Mouse (Mus musculus) embryonic facial prominence, embryonic 15.5 days (tissue): ENCODE data around the gene Cldnd2. TPM values are rescaled to one million over a fixed set of nuclear protein-coding genes. Genes with fewer than 3 reads are reported as not detected.

Experiments used
- ATAC-seq: fragments of 200-750 bp; cut with Nextera tagmentation; 2 replicates; pipeline ENCODE4 v1.8.0; 2017; ENCODE audit warnings: low read depth, moderate TSS enrichment; ENCODE audit not compliant: insufficient number of reproducible peaks, low FRiP score, low TSS enrichment
- H3K27ac ChIP-seq: fragments of 300-500 bp; sonication (generic); replicated peaks from 2 replicates; pipeline ENCODE4 v1.5.1; 2015; ENCODE audit warnings: mild to moderate bottlenecking, inconsistent platforms
- H3K27me3 ChIP-seq: fragments of 300-500 bp; sonication (generic); 2 replicates; pipeline ENCODE4 v1.6.1; 2015; ENCODE audit warnings: inconsistent platforms
- H3K36me3 ChIP-seq: fragments of 300-500 bp; sonication (generic); 2 replicates; pipeline ENCODE4 v1.6.1; 2015; ENCODE audit warnings: mild to moderate bottlenecking, inconsistent platforms
- H3K4me1 ChIP-seq: fragments of 300-500 bp; sonication (generic); 2 replicates; pipeline ENCODE4 v1.6.1; 2015; ENCODE audit warnings: inconsistent platforms
- H3K4me2 ChIP-seq: fragments of 300-500 bp; sonication (generic); replicated peaks from 2 replicates; pipeline ENCODE4 v1.6.1; 2015; ENCODE audit warnings: mild to moderate bottlenecking, inconsistent platforms
- H3K4me3 ChIP-seq: fragments of 300-500 bp; sonication (generic); replicated peaks from 2 replicates; pipeline ENCODE4 v1.5.1; 2015; ENCODE audit warnings: mild to moderate bottlenecking, inconsistent platforms
- H3K9ac ChIP-seq: fragments of 300-500 bp; sonication (generic); 2 replicates; pipeline ENCODE4 v1.6.1; 2015; ENCODE audit warnings: inconsistent platforms
- H3K9me3 ChIP-seq: fragments of 300-500 bp; sonication (generic); replicated peaks from 2 replicates; pipeline ENCODE4 v1.6.1; 2016; ENCODE audit warnings: inconsistent platforms
- WGBS: fragments of 180-500 bp; shearing (Covaris S2); methylation state at CpG from one replicate; pipeline ENCODE4 v1.1.7; 2015; 5-methylcytosine and 5-hydroxymethylcytosine counted together
- polyA plus RNA-seq: library from polyadenylated mRNA; unstranded; fragments of >200 nt; fragmentation: Nextera tagmentation; extraction: Ambion mirVana; gene quantifications from 2 replicates; pipeline ENCODE4 v1.2.1, GENCODE M21; 2015

The Cldnd2 gene
- polyA plus RNA-seq, 1 experiment from 2014 or later = not detected

DNA sequence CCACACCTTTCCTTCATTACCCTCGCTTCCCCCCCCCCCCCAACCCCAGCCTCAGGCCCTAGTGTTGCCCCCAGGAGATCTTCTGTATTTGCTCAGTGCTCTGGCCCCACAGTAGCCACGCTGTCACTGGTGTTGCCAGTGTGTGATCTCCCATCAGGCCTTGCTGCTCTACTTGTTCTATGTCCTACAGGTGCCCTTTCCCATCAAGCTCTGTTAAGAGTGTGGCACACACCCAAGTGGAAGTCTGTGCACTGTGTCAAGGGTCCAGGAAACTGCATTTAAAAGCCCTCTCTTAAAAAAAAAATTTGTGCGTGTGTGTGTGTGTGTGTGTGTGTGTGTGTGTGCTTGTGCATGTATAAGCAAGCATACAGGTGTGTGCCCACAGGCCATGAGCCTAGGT is 7.7 kb downstream of the Cldnd2 start:
- no peak for ATAC-seq
- H3K4me3 ChIP-seq = no peak overlapping the region
- H3K4me1 ChIP-seq = peaks cover 10% of the 10 kb centered on the region
- H3K4me2 ChIP-seq = no peak overlapping the region
- no peaks in the 10 kb centered on the region for H3K27me3 ChIP-seq
- no peak overlapping the region for H3K27ac ChIP-seq
- no peaks in the 10 kb centered on the region for H3K9me3 ChIP-seq
- H3K9ac ChIP-seq = no peak overlapping the region
- WGBS = 90% methylated on average over 2 of the region's 3 CpGs
- H3K36me3 ChIP-seq = peaks cover 16% of the 10 kb centered on the region; the same call in 1 of the 2 replicates

DNA sequence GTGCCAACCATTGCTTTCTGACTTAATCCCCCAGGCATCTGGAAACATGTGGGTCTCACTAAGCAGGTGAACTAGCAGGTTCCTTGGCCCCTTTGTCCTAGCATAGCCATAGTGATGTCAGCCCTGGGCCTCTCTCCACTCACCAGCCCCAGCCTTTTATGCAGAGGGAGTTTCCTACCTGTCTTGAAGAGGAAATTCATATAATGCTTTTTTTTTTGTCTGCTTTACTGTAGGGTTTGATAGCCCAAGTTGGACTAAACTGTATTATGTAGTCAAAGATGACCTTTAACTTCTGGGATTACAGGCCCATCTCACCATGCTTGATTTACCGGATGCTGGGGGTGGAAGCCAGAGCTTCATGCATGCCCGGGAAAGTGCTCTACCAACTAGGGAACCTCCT is 9.2 kb downstream of the Cldnd2 start:
- Histone ChIP-seq H3K4me1 (peaks cover 4% of the 10 kb centered on the region), H3K36me3 (peaks cover 31% of the 10 kb centered on the region), H3K27ac (no peak overlapping the region), H3K9ac (no peak overlapping the region), H3K4me3 (no peak overlapping the region), H3K27me3 (no peaks in the 10 kb centered on the region), H3K4me2 (no peak overlapping the region), H3K9me3 (no peaks in the 10 kb centered on the region)
- no peak for ATAC-seq
- WGBS = 89% methylated on average over 2 of the region's 2 CpGs

DNA sequence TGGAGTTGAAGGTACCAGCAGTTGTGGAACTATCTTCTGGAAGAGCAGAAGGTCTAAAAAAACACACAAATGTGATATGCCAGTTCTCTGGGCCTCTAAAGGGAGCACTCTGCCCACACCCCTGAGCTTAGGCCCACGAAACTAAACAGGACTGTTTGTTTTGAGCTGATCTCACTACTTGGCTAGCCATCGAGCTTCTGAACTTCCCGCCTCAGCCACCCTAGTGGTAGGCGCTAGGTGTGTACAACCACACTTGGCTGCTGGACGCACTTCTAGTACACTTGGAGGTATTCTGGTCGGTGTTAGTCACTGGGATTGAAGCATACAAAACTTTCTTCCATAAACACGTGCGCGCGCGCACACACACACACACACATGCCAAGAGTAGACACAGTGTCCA is 11.1 kb downstream of the Cldnd2 start:
- 96% methylated on average over 11 of the region's 11 CpGs for WGBS
- H3K4me3 ChIP-seq = no peak overlapping the region
- no peak for ATAC-seq

DNA sequence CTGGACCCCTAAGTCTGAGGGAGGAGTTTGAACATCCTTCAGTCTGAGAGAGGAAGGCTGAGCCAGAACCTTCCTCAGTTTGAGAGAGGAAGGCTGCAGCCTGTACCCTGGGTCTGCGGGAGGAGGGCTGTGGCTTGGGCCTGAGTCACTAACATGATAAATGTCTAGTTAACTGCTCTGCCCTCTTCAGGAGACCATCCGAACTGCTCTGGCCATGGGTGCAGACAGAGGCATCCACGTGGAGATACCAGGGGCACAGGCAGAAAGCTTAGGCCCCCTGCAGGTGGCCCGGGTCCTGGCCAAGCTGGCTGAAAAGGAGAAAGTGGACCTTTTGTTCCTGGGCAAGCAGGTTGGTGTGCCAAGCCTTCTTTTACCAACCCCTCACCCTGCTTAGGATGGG is 12.0 kb downstream of the Cldnd2 start:
- Histone ChIP-seq H3K4me1 (no peaks in the 10 kb centered on the region), H3K4me3 (no peak overlapping the region), H3K9ac (no peak overlapping the region), H3K4me2 (no peak overlapping the region), H3K36me3 (peaks cover 58% of the 10 kb centered on the region), H3K9me3 (no peaks in the 10 kb centered on the region), H3K27ac (no peak overlapping the region), H3K27me3 (no peaks in the 10 kb centered on the region)
- 46% methylated on average over 4 of the region's 4 CpGs for WGBS
- no peak for ATAC-seq

More for the DNA sequence above, 11.1 kb downstream of the Cldnd2 start:
- H3K36me3 ChIP-seq = peaks cover 50% of the 10 kb centered on the region
- H3K27me3 ChIP-seq = no peaks in the 10 kb centered on the region
- no peak overlapping the region for H3K9ac ChIP-seq
- H3K9me3 ChIP-seq = no peaks in the 10 kb centered on the region
- no peaks in the 10 kb centered on the region for H3K4me1 ChIP-seq
- H3K4me2 ChIP-seq = no peak overlapping the region
- no peak overlapping the region for H3K27ac ChIP-seq

DNA sequence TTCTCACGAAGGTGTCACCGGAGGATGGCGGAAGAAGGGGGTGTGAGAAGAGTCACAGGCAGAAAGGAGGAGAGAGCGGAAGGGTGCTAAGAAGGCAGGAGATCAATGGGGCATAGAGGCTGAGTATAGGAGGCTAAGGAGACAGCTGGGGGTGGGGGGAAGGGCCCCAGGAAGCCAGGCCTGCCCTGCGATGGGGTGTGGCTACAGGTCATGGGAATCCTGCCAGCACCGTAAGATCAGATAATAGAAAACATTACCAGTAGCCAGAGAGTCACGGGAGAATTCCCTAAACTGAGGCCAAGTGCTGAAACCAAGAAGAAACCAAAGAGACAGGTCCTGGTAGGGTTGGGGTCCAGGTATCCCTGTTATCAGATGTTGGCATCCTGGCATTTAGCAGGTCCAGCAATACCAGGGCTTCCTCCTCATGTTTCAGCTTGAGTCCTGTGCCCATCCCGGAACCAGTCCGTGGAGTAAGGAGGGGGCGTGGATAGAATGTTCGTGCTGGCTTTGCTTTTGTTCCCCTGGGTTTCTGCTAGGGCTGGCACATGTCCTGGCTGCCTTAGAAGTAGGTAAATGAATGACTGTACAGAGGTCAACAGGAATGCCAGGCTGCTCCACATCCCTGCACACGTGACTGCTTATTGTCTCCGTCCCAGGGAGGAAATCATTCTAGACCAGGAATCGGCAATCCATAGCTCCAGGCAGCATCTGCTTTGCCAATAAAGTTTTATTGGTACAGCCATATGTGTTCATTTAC is 13.2 kb downstream of the Cldnd2 start:
- no peaks in the 10 kb centered on the region for H3K4me1 ChIP-seq
- no peak overlapping the region for H3K4me3 ChIP-seq
- H3K9me3 ChIP-seq = no peaks in the 10 kb centered on the region
- H3K4me2 ChIP-seq = no peak overlapping the region
- H3K27me3 ChIP-seq = no peaks in the 10 kb centered on the region
- H3K9ac ChIP-seq = no peak overlapping the region
- H3K36me3 ChIP-seq = peaks cover 60% of the 10 kb centered on the region
- 75% methylated on average over 14 of the region's 14 CpGs for WGBS
- no peak for ATAC-seq
- H3K27ac ChIP-seq = no peak overlapping the region

DNA sequence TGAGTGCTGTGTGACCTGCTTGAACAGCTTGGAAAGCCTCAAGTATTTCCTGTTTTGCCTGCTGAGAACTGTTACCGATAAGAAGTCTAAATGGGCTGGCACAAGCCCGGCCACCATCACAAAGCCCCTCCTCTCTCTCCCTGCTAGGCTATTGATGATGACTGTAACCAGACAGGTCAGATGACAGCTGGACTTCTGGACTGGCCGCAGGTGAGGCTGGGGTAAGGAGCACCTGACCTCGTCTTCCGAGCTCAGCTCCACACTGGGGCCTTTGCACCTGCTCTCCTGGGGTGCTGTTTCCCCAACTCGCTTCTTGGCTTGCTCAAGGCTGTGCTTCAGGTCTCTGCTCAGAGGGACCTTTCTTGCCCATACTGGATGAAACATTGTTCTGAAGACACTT is 13.8 kb downstream of the Cldnd2 start:
- Histone ChIP-seq H3K9me3 (no peaks in the 10 kb centered on the region), H3K4me3 (no peak overlapping the region), H3K27me3 (no peaks in the 10 kb centered on the region), H3K9ac (no peak overlapping the region), H3K4me1 (no peaks in the 10 kb centered on the region), H3K36me3 (peaks cover 60% of the 10 kb centered on the region), H3K27ac (no peak overlapping the region), H3K4me2 (no peak overlapping the region)
- WGBS = 86% methylated on average over 6 of the region's 6 CpGs
- no peak for ATAC-seq

DNA sequence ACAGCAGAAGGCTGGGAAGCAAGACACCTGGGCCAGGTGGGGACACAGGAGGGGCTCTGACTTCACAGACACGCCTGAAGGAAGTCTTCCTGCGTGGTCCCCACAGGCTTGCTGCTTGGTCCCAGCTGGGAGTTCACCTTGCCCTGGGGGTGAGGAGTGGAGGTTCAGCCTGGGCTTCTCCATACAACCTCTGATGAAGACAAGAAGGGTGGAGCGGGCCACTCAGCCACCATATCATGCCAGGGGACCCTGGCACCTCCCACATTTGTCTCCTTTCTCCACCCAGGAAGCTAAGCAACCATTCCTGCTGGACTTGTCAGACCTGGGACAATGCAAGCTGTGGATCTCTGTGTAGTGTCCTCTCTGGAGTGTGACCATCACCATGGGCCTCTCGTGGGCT is 22.3 kb downstream of the Cldnd2 start, which contains the start of gene Vsig10l:
Vsig10l (plus strand) TSS at position 301 of the 400 bp plus-strand sequence.
- Histone ChIP-seq H3K27ac (no peak within 1 kb of the TSS), H3K9ac (no peak within 1 kb of the TSS), H3K4me2 (no peak within 1 kb of the TSS), H3K4me3 (no peak within 1 kb of the TSS; the same call in 1 of the 2 replicates), H3K27me3 (0 out of 2 replicates have a peak, but pooled peaks cover 9% of the 10 kb centered on the region), H3K9me3 (no peaks in the 10 kb centered on the region), H3K36me3 (no peaks in the 10 kb centered on the region), H3K4me1 (peaks cover 14% of the 10 kb centered on the region)
- 67% methylated on average over 4 of the region's 4 CpGs for WGBS
- ATAC-seq = no peak

DNA sequence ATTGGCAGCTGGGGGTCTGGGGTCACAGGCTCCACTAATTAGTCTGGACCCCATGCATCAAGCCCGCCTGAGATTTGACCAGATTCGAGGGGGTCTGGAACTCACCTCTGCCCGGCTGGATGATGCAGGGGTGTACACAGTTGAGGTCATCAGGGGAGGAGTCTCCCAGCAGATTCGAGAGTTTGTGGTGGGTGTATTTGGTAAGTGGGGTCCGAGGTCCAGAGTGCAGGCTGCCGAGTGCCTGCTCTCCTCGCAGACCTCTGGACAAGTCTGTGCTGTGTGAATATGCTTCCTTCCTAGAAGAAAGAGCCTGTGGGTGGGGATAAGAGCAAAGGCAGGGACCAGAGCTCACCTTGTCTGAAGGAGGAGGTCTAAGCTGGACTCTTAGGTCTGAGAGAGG is 23.4 kb downstream of the Cldnd2 start:
- no peak for ATAC-seq

DNA sequence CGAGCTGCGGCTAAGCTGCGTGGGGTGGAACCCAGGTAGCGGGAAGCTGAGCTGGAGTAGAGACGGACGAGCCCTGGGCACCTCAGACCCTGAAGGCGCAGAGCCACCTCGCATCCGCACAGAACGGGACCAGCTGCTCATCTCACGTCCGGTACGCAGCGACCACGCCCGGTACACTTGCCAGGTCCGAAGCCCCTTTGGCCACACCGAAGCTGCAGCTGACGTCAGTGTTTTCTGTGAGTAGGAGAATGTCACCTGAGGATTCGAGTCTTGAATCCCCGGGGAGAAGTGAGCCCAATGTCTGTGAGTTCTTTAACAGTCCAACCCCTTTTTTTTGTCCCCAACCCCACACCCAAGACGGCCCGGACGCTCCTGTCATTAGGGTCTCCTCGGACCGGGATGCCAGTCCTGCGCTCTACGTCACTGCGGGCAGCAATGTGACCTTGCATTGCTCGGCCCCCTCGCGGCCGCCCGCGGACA is 24.3 kb downstream of the Cldnd2 start:
- WGBS = 6% methylated on average over 35 of the region's 35 CpGs
- Histone ChIP-seq H3K4me3 (peak overlapping the region; percentile 54), H3K9ac (peak overlapping the region; percentile 35), H3K4me2 (peak overlapping the region; percentile 97), H3K9me3 (no peaks in the 10 kb centered on the region), H3K36me3 (no peaks in the 10 kb centered on the region), H3K27ac (no peak overlapping the region), H3K4me1 (peaks cover 14% of the 10 kb centered on the region), H3K27me3 (0 out of 2 replicates have a peak, but pooled peaks cover 9% of the 10 kb centered on the region)
- no peak for ATAC-seq

More for the DNA sequence above, 23.4 kb downstream of the Cldnd2 start:
- WGBS = 76% methylated on average over 7 of the region's 7 CpGs
- Histone ChIP-seq H3K27me3 (0 out of 2 replicates have a peak, but pooled peaks cover 9% of the 10 kb centered on the region), H3K9ac (no peak overlapping the region), H3K4me1 (peaks cover 14% of the 10 kb centered on the region), H3K4me3 (no peak overlapping the region), H3K9me3 (no peaks in the 10 kb centered on the region), H3K27ac (no peak overlapping the region), H3K36me3 (no peaks in the 10 kb centered on the region), H3K4me2 (no peak overlapping the region)

DNA sequence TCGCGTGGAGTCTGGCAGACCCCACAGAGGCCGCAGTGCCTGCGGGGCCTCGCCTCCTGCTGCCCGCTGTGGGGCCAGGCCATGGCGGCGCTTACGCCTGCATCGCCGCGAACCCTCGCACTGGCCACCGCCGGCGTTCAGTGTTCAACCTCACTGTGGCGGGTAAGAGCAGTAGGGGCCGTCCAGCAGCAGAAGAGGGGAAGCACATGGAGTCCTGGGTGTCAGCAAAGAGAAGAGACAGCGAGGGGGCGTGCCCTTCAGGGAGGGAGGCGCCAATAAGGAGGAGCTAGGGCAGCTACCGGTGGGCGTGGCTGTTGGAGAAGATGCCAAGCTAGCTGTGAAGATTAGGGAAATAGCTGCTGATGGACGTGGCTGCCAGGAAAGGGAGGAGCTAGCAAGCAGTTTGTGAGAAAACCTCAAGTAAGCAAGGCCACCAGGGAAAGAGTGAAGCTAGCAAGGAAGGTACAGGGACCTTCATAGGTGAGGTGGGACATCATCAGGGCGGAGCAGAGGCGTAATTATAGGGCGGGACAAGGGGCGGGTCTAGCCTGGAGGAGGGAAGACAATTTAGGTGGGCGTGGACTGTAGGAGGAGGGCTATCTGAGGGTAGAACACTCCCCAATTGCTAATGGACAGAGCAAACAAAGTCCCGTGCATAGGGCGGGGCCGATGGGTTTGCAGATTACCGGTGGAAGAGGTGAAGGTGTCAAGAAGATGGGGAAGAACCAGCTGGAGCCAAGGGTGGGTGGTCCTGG is 24.9 kb downstream of the Cldnd2 start:
- under 1% methylated on average over 32 of the region's 33 CpGs for WGBS
- Histone ChIP-seq H3K27me3 (0 out of 2 replicates have a peak, but pooled peaks cover 9% of the 10 kb centered on the region), H3K4me1 (peaks cover 14% of the 10 kb centered on the region), H3K9ac (peak overlapping the region; percentile 35), H3K27ac (peak overlapping the region; percentile 49; the same call in 1 of the 2 replicates), H3K4me2 (peak overlapping the region; percentile 97), H3K9me3 (no peaks in the 10 kb centered on the region), H3K36me3 (no peaks in the 10 kb centered on the region), H3K4me3 (peak overlapping the region; percentile 54)
- ATAC-seq = peak; percentile 85

DNA sequence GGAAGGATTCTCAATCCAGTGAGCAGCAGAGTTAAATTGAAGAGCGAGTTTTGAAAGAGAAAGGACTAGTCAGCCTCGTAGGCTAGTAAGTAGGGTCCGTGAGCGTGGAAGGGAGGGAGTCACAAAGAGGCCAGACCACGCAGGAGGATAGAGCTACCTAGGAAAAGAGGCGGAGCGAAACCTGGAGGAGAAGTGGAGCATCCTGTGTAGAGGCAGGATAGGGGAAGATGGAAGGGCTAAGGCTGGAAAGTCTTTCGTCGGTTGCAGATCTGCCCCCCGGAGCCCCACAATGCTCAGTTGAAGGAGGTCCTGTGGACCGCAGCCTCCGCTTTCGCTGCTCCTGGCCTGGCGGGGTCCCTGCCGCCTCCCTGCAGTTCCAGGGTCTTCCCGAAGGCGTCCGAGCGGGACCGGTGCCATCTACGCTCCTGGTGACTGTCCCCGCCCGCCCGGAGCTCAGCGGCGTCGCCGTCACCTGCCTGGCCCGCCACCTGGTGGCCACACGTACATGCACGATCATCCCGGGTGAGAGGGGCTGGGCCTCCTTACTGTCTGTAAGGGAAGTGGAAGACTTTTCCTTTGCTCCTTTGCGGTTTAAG is 25.6 kb downstream of the Cldnd2 start:
- H3K36me3 ChIP-seq = no peaks in the 10 kb centered on the region
- H3K9me3 ChIP-seq = no peaks in the 10 kb centered on the region
- peak; percentile 64 for ATAC-seq
- H3K4me3 ChIP-seq = peak overlapping the region; percentile 54
- under 1% methylated on average over 33 of the region's 33 CpGs for WGBS
- peak overlapping the region; percentile 97 for H3K4me2 ChIP-seq
- peaks cover 14% of the 10 kb centered on the region for H3K4me1 ChIP-seq
- H3K27ac ChIP-seq = peak overlapping the region; percentile 49; the same call in 1 of the 2 replicates
- 0 out of 2 replicates have a peak, but pooled peaks cover 9% of the 10 kb centered on the region for H3K27me3 ChIP-seq
- H3K9ac ChIP-seq = peak overlapping the region; percentile 28
